Mouse (Mus musculus) megakaryocyte, embryonic 14.5 days (primary cell): ENCODE data around the gene Schip1. TPM values are rescaled to one million over a fixed set of nuclear protein-coding genes. Genes with fewer than 3 reads are reported as not detected.
A peak's percentile ranks its signal among the peaks of the same experiment; 100 is the strongest.

Source experiments
- H3K27me3 ChIP-seq: replicated peaks from 2 replicates; pipeline ENCODE3; 2012; ENCODE audit warnings: inconsistent platforms
- H3K36me3 ChIP-seq: replicated peaks from 2 replicates; pipeline ENCODE3; 2012; ENCODE audit warnings: low read length, inconsistent platforms, mixed read lengths
- H3K4me1 ChIP-seq: 2 replicates; pipeline ENCODE4 v1.6.1; 2012; ENCODE audit warnings: inconsistent platforms
- H3K4me3 ChIP-seq: replicated peaks from 2 replicates; pipeline ENCODE3; 2012; ENCODE audit warnings: moderate library complexity, mild to moderate bottlenecking, inconsistent platforms
- H3K9me3 ChIP-seq: 2 replicates; pipeline ENCODE4 v1.6.1; 2012; ENCODE audit warnings: inconsistent platforms
- FLI1 ChIP-seq: IDR thresholded peaks from 2 replicates; pipeline ENCODE4 v1.6.1; 2012; ENCODE audit warnings: low read length, inconsistent platforms, mixed read lengths
- GATA1 ChIP-seq: IDR thresholded peaks from 3 replicates; pipeline ENCODE4 v1.6.1; 2012; ENCODE audit warnings: mixed read lengths, low read length, inconsistent platforms, borderline replicate concordance
- polyA plus RNA-seq: library from polyadenylated mRNA; stranded (reverse); fragments of >175 nt; gene quantifications from 2 replicates; pipeline ENCODE4 v1.2.3, GENCODE M21; 2012; ENCODE audit warnings: low replicate concordance; ENCODE audit not compliant: insufficient read depth

Schip1 gene
- polyA plus RNA-seq, 1 experiment: 18.7 TPM

GRCm38 (mm10) chr3:68531908-68532307 is 467.3 kb downstream of the Schip1 start:
- H3K4me1 ChIP-seq: peaks cover 4% of the 10 kb centered on the region; the same call in 1 of the 2 replicates
- no peak for TF ChIP-seq FLI1
- TF ChIP-seq GATA1: no peak
- peaks cover 8% of the 10 kb centered on the region for H3K27me3 ChIP-seq
- H3K9me3 ChIP-seq: peaks cover 9% of the 10 kb centered on the region
- no peak overlapping the region for H3K4me3 ChIP-seq
- no peaks in the 10 kb centered on the region for H3K36me3 ChIP-seq

DNA sequence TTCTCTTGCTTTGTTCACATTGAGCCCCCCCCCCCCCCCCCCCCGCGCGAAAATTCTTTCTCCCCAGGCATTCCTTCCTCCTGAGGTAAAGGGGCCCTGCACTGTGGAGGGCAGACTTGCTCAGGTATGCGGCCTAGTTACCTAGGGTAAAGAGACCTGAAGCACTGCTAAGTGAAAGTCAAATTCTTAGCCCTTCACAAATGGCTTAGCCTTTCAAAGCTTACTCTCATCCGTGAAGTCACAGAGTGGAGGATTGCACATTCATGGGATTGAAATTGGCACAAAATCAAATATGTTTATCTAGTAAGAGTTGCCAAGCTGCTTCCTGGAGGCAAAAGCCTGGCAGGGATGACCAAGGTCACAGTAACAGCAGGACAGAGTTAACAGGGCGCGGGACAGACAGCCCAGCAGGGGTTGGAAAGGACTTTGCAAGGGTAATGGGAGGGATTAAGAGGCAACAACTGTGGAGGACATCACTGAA is 470.0 kb downstream of the Schip1 start:
- peaks cover 5% of the 10 kb centered on the region for H3K27me3 ChIP-seq
- H3K36me3 ChIP-seq: no peaks in the 10 kb centered on the region
- no peak for TF ChIP-seq FLI1
- TF ChIP-seq GATA1: no peak
- H3K4me1 ChIP-seq: peaks cover 4% of the 10 kb centered on the region; the same call in 1 of the 2 replicates
- no peak overlapping the region for H3K4me3 ChIP-seq
- H3K9me3 ChIP-seq: peaks cover 10% of the 10 kb centered on the region

DNA sequence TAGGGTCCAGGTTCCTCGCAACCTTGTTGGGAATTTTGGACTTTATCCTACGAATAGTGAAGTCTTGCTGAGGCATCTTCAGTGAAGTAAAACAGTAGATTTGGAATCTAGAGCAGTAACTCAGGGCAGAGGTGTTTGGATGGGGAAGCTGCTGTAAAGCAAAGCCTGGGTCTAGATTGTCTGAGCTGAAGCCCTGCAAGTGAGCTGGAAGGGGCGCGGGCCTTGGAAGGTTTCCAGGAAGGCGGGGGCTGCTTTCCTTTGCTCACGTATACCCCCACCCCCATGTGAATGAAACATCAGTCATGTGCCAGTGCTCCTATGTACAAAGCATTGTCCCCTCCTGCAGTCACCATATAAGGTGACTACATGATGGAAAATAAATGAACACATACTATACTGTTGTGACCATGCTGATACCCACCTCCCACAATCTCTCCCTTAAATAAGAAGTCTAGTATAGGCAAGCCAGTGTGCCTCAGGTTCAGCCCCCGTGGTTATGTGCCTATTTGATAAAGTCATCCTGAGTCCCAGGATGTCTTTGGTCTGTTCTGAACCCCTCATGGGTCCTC is 470.6 kb downstream of the Schip1 start:
- H3K4me1 ChIP-seq: peaks cover 7% of the 10 kb centered on the region
- H3K36me3 ChIP-seq: no peaks in the 10 kb centered on the region
- no peak overlapping the region for H3K4me3 ChIP-seq
- TF ChIP-seq GATA1 (no peak), FLI1 (no peak)
- H3K27me3 ChIP-seq: peaks cover 5% of the 10 kb centered on the region
- peaks cover 10% of the 10 kb centered on the region for H3K9me3 ChIP-seq

DNA sequence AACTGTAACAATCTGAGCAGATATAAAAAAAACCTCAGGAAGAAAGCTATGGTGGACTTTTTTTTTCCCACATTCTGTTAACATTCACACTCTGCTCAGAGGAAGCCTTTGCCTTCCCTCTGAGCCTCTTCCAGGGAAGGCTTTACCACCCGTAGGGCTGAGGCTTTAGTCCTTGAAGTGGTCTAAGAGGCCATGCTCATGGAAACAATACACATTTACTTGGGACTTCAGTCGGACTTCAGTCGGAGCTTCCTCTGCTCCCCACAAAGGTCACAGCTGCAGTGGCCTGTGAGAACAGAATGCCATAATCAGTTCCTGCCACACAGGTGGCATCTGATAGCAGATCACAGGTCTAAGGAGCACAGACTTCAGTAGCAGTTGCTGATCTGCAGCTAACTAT is 471.5 kb downstream of the Schip1 start:
- no peak for TF ChIP-seq GATA1
- no peak for TF ChIP-seq FLI1
- Histone ChIP-seq H3K4me3 (no peak overlapping the region), H3K36me3 (no peaks in the 10 kb centered on the region), H3K9me3 (peaks cover 10% of the 10 kb centered on the region), H3K4me1 (peaks cover 12% of the 10 kb centered on the region), H3K27me3 (peaks cover 5% of the 10 kb centered on the region)

- TF ChIP-seq FLI1 (no peak), GATA1 (no peak)
- H3K27me3 ChIP-seq: peaks cover 6% of the 10 kb centered on the region
- H3K36me3 ChIP-seq: no peaks in the 10 kb centered on the region
- H3K4me3 ChIP-seq: no peak overlapping the region
- H3K4me1 ChIP-seq: peaks cover 37% of the 10 kb centered on the region
- peaks cover 4% of the 10 kb centered on the region for H3K9me3 ChIP-seq
Observed at GRCm38 (mm10) chr3:68541688-68542087, 477.1 kb downstream of the Schip1 start.

DNA sequence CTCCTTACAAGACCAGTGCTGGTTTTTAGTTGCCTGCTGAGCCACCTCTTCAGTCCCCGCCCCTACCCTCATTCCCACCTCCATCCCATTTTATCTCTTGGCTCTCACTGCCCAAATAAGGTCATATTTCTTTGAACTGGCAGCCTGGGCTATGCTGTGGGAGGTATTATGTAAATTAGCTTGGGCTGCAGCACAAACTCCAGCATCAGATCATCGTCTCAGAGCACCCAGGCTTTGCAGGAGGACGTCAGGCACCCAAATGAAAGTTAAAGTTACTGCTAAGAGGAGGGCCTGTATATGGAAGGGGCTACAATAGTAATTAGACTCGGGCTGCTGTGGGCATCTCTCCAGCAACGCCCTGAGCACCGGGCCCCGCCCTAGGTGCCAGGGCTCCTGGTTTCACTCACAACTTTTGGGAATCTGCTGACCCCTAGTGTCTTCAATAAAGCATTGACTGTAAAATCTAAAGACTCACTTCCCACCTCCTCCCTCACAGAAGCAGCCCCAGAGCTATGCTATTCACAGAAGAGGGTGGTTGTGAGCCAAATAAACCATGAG is 478.4 kb downstream of the Schip1 start:
- Histone ChIP-seq H3K27me3 (peaks cover 6% of the 10 kb centered on the region), H3K9me3 (0 out of 2 replicates have a peak, but pooled peaks cover 3% of the 10 kb centered on the region), H3K36me3 (no peaks in the 10 kb centered on the region), H3K4me1 (peaks cover 37% of the 10 kb centered on the region), H3K4me3 (peak overlapping the region; percentile 92)
- TF ChIP-seq FLI1 (no peak), GATA1 (no peak)

- Histone ChIP-seq H3K36me3 (no peaks in the 10 kb centered on the region), H3K9me3 (0 out of 2 replicates have a peak, but pooled peaks cover 3% of the 10 kb centered on the region), H3K27me3 (peaks cover 7% of the 10 kb centered on the region), H3K4me3 (peak overlapping the region; percentile 33), H3K4me1 (peaks cover 37% of the 10 kb centered on the region)
- no peak for TF ChIP-seq FLI1
- no peak for TF ChIP-seq GATA1
Observed at GRCm38 (mm10) chr3:68544811-68545210, 480.2 kb downstream of the Schip1 start.

- H3K27me3 ChIP-seq: peaks cover 9% of the 10 kb centered on the region
- H3K4me1 ChIP-seq: peaks cover 31% of the 10 kb centered on the region
- no peaks in the 10 kb centered on the region for H3K36me3 ChIP-seq
Observed at GRCm38 (mm10) chr3:68545898-68546297, 481.3 kb downstream of the Schip1 start.

GRCm38 (mm10) chr3:68555087-68555662 is 490.6 kb downstream of the Schip1 start:
- TF ChIP-seq GATA1: no peak
- TF ChIP-seq FLI1: no peak
- Histone ChIP-seq H3K4me1 (peaks cover 3% of the 10 kb centered on the region; the same call in 1 of the 2 replicates), H3K27me3 (peaks cover 6% of the 10 kb centered on the region), H3K36me3 (no peaks in the 10 kb centered on the region), H3K9me3 (no peaks in the 10 kb centered on the region), H3K4me3 (no peak overlapping the region)

More at GRCm38 (mm10) chr3:68545898-68546297, 481.3 kb downstream of the Schip1 start:
- H3K9me3 ChIP-seq: 0 out of 2 replicates have a peak, but pooled peaks cover 3% of the 10 kb centered on the region
- no peak overlapping the region for H3K4me3 ChIP-seq
- no peak for TF ChIP-seq FLI1
- TF ChIP-seq GATA1: no peak

- H3K27me3 ChIP-seq: peaks cover 6% of the 10 kb centered on the region
- no peaks in the 10 kb centered on the region for H3K9me3 ChIP-seq
- H3K36me3 ChIP-seq: no peaks in the 10 kb centered on the region
- TF ChIP-seq GATA1 (no peak), FLI1 (no peak)
- no peak overlapping the region for H3K4me3 ChIP-seq
- peaks cover 9% of the 10 kb centered on the region for H3K4me1 ChIP-seq
Observed at GRCm38 (mm10) chr3:68556891-68557290, 492.3 kb downstream of the Schip1 start.
